Mouse (Mus musculus) neutrophil, adult 65 days (primary cell): ENCODE measurements around the gene Scgb1b10. TPM values are rescaled to one million over a fixed set of nuclear protein-coding genes. Genes with fewer than 3 reads are reported as not detected.

ENCODE experiments used
- total RNA-seq: library from RNA; stranded (reverse); gene quantifications from 2 replicates; pipeline ENCODE4 v1.2.4, GENCODE M21; 2023

Gene Scgb1b10
- not detected in 2 replicates for total RNA-seq

DNA sequence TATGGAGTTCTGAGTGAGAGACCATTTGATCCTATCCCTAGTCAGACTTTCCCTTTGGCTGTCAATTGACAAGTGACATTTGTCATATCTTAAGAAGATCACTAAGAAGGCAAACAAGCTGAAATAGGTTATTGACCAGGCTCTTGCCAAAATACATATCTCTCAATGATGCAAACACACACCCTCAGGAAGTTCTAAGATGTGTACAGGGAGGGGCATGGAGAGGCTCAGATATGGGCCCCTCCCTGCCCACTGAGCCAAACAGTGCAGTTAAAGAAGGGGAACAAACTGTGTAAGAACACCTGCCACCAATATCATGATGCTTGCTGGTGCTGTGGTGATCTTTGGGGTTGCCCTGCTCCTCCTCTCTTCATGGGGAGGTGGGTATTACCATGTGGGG is at the start of gene Scgb1b10:
TSS of gene Scgb1b10 (plus strand) at position 301 of the 400 bp plus-strand sequence.

Other genes with a start within 250 kb of the Scgb1b10 start
- gene Scgb2b11, start 110.3 kb downstream of the Scgb1b10 start, total RNA-seq: not detected in 2 replicates
- not detected in 2 replicates for gene Scgb1b11, start 122.0 kb downstream of the Scgb1b10 start, total RNA-seq
- not detected in 2 replicates for gene Scgb2b12, start 226.4 kb downstream of the Scgb1b10 start, total RNA-seq
- not detected in 2 replicates for gene Scgb1b12, start 233.3 kb downstream of the Scgb1b10 start, total RNA-seq